Mouse (Mus musculus) left cerebral cortex, adult 8-10 months (tissue): ENCODE data around the gene Gm14781. TPM values are rescaled to one million over a fixed set of nuclear protein-coding genes. Genes with fewer than 3 reads are reported as not detected.
"Not testable (repeated sequence)": the region's sequence is repeated elsewhere in the genome, so short reads cannot be mapped to it uniquely, and the experiment has no call there.

Experiments used
- DNase-seq, 2 experiments: peaks; one replicate each; pipeline ENCODE4 v3.0.0; 2022; ENCODE audit warnings: low spot score in 2 of 2
- total RNA-seq, 4 experiments: library from RNA; stranded (reverse); gene quantifications; 2 replicates each; pipeline ENCODE4 v1.2.4; 2022

Gene Gm14781
- not detected for total RNA-seq

- not testable (repeated sequence) for DNase-seq
Measured at GRCm38 (mm10) chrX:91631894-91632293, at the start of gene Gm14781. Gm14781 (plus strand) TSS chrX:91632194.

GRCm38 (mm10) chrX:91654964-91655575 lies 23.1 kb downstream of the Gm14781 start:
- DNase-seq, result not testable (repeated sequence)

Other genes with a start within 250 kb of the Gm14781 start
- not detected for gene Gm5072, start 239.7 kb upstream of the Gm14781 start, total RNA-seq
- not detected for gene Gm8914, start 152.1 kb upstream of the Gm14781 start, total RNA-seq
- not detected for gene 1700084M14Rik, start 56.3 kb upstream of the Gm14781 start, total RNA-seq
- gene Mageb5, start 150.8 kb downstream of the Gm14781 start, total RNA-seq, result not detected